Mouse (Mus musculus): Measurements from ENCODE around the gene Doc2a.

Doc2a gene

GRCm38 (mm10) chr7:126847116-126847420 lies at the start of gene Doc2a:
TSS of gene Doc2a (plus strand) at chr7:126847416.
- no peak for DNase-seq (ENCODE audit: low spot score in 2 of 2)

DNA sequence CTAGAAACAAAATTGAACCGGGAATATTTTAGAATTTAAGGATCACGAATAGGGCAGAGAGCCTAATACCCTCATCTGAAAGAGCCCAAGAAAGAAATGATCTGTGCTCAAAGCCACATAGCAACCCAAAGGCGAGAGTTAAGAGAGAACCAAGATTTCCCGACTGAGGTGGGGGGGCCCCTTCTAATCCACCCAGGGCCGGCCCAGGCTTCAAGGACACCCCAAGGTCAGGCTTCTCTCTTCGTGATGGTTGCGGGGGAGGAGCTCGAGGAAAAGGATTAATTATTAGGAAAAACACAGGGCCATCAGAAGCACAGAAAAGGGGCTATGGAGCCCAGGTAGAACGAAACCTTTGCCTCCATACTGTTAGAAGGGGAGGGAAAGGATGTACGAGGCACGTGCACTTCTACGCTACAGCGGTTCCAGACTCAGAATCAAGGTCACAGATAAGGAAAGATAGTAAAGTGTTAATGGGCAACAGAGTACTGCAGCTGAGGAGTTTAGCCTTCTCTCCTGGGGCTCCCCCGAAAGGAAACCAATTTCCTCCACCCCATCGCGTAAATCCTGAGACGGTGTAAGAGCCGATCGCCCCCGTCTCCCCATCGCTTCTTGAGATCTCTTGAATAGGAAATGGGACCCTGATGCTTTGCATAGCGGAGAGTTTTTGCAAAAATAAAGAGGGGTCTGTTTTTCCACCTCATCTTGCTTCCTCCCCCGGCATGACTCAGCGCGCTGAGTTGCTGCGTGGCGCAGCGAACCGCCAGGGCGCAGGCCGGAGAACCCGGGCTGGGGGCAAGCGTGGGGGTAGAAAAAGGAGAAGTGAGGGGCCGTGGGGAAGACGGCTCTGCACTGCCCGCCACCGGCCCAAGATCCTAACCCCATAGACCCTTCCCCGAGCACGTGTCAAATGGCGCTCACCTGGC lies 48.8 kb upstream of the Doc2a start:
- DNase-seq (ENCODE audit: low spot score in 2 of 2): no peak

GRCm38 (mm10) chr7:126799050-126799467 lies 48.2 kb upstream of the Doc2a start:
- peak; percentile 91 to 96 for DNase-seq (ENCODE audit: low spot score in 2 of 2)

GRCm38 (mm10) chr7:126799468-126800268 lies 47.5 kb upstream of the Doc2a start:
- DNase-seq (ENCODE audit: low spot score in 2 of 2): peak; percentile 60 to 71

DNA sequence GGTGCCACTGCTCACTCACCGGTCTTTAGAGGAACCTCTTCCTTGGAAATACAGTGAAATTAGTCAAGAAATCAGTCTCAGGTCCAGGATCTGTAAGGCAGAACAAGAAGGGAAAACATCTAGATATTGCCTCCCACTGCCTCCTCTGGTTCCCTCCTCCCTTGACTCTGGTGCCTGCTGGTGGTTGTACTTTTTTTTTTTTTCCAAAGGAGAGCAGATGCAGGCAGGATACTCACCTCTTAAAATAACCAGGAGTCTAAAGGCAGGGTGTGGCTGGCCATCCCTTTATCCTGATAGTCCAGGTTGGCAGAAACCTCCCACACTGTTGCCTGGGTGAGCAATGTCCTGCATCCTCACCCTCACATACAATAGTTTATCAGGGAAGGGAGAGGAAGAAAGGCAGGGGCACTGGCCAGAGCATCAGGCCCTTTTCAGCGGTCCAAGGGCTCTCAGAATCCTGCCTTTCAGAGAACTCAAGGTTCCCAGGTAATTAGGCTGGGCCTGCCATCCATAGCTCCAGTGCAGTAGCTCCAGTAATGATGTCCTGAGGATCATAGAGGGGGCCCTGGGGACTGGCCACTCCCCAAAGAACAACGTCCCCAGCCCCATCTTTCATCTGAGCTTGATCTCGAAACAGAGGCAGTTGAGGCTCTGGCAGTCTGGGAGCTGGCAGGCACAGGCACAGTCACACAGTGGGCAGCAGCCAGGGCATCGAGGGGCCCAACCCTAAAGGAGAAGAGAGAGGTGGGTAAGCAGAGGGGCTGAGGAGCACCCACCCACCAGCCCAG lies 46.8 kb upstream of the Doc2a start:
- DNase-seq (ENCODE audit: low spot score in 2 of 2): no peak

DNA sequence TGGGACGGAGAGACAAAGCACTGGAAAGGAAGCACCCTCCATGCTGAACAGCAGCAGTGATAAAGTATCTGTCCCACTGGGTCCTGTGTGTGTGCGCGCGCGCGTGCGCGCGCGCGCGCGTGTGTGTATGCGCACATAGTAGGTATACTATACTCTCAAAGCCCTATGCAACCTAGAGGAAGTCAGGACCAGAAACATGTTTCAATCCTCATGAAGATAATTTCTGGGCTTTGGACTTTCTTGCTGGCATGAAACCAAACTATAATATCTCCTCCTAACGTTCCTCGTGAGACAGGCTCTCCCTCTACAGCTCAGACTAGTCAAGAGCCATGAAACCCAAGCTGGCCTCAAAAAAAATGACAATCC lies 46.2 kb upstream of the Doc2a start:
- DNase-seq (ENCODE audit: low spot score in 2 of 2): no peak

DNA sequence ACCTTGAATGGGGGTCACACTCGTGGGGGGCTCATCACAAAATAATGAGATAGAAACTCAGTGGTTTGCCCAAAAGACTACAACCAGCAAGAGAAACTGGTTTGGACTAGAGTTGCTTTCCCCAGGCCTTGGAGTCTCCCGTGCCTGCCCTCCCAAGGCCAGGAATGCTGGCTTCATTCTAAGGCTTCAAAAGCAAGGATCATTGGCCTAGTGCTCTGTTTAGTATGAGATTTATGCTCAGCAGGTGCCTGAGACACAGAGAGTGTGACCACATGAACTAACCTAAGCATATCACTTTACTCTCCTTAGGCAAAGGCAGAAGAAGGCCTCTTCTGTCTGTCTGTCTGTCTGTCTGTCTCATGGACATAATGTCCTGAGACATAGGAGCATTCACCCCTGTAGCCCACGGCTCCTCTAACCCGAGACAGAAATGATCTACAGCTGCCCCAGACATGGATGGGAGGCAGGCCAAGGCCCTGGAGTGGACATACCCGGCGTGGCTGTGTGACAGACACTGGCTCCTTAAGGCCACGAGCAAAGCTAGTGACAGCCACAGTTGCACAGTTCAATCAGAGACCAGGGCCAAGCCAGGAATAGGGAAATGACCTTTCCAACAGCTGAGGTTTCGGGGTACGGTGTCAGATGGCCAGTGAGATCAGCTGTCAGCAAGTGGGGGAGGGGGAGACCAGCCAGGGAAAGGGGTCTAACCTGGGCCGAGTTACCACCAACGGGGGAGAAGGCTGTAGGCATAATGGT lies 44.9 kb upstream of the Doc2a start:
- no peak for DNase-seq (ENCODE audit: low spot score in 2 of 2)

- no peak for DNase-seq (ENCODE audit: low spot score in 2 of 2)
These were observed 44.0 kb upstream of the Doc2a start for GRCm38 (mm10) chr7:126803181-126803580.

DNA sequence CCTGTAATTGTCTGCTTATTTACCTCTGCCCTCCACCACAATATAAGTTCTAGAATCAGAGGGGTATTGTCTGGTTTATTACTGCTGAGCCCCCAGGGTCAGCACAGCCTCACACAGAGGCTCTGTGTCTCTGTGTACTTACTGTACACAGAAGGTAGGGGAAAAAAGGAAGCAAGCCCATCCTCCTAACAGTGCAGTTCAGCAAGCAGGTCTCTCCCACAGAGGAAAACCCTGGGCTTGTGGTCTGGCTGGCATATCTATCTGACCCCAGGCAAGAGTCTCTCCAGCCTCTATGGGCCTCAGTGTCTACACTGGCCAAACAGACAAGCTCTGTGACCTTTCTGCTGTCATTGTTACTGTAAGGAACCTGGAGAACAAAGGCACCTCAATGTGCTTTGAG lies 43.5 kb upstream of the Doc2a start:
- no peak for DNase-seq (ENCODE audit: low spot score in 2 of 2)

DNA sequence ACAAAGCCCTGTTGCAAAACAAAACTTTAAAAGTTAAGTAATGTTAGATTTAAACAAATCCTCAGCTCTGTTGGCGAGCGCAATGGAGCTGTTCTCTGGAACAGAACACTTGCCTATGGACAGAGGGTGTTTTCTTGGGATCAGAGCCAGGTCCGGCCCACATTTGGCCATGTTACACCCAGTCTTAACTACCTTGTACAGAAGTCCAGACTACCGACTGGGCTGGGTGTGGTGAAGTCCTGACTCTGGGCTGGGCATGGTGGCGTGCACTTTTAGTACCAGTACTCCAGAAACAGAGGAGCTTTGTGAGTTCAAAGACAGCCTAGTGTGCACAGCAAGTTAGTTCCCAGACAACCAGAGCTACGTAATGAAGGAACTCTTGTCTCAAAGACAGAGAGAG lies 40.3 kb upstream of the Doc2a start:
- DNase-seq (ENCODE audit: low spot score in 2 of 2): no peak

DNA sequence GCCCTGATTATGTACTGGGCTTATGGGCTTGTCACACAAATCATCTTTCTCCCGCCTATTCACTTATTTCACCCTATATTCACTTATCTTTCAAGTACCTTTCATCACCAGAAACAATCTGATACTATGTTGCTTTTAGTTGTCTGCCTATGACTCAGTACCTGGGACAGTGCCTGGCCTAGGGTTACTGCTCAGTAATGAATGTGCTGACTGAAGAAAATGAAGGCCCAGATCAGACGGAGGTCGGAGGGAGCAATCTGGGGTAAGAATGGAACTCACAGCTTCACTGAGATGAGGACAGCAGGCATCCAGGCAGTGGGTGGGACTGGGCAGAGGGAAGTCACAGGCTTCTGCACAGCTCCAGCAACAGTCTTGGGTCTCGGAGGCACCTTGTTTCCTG lies 39.8 kb upstream of the Doc2a start:
- no peak for DNase-seq (ENCODE audit: low spot score in 2 of 2)

DNA sequence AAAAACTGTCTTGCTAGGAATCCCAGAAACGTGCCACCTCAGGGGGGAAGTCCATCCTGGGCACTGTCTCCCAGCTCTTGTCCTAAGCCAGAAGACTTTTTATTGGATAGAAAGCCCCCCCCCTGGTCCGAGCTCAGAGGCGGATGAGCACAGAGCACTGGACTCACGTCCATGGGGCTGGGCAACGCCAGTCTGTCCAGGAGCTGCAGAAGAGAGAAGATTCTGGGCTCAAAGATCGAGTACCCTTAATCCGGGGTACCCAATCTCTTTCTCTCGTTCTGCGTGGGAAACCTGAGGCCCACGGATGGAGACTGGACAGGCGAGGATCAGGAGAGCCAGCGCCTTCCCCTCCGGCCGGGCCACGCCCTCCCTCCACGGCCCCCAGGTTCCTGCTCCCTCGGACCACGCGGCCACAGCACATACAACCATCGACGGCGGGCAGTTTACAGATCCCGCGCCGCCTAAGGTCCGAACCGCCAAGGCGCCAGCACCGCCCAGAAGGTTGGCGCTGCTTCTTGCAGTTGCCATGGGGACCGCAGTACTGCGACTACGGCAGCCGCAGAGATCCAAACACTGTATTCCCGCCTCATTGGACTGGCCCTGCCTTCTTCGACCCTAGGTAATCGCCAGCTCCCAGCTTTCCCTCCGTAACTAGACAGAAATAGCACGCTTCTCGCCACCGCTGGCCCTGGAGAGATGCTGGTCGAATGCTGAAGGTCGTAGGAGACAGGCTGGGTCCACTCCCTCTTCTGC lies 38.3 kb upstream of the Doc2a start:
- peak; percentile 83 for DNase-seq (ENCODE audit: low spot score in 2 of 2)

DNA sequence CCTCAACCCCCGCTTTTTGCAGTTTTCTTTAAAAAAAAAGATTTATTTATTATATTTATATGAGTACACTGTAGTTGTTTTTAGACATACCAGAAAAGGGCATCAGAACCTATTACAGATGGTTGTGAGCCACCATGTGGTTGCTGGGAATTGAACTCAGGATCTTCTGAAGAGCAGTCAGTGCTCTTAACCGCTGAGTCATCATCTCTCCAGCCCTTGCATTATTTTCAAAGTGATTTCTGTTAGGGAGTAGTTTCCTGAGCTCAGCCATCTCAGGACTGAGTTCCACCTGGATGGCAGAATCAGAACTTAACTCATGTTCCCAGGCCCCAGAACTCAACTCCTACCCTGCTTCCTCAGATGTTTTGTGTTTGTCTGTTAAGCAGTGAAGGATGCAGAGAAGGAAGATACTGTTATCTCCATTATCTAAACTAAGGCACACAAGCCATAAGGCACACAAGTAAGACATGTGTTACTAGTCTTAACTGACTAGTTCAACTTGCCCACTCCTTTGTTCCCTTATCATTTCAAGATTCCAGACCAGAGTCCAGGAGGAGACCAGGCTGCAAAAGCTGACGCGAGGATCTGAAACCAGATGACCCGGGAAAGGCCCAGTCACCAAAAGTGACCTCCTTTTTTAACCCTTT lies 37.4 kb upstream of the Doc2a start:
- no peak for DNase-seq (ENCODE audit: low spot score in 2 of 2)

GRCm38 (mm10) chr7:126815726-126816222 lies 31.4 kb upstream of the Doc2a start:
- DNase-seq (ENCODE audit: low spot score in 2 of 2): no peak

DNA sequence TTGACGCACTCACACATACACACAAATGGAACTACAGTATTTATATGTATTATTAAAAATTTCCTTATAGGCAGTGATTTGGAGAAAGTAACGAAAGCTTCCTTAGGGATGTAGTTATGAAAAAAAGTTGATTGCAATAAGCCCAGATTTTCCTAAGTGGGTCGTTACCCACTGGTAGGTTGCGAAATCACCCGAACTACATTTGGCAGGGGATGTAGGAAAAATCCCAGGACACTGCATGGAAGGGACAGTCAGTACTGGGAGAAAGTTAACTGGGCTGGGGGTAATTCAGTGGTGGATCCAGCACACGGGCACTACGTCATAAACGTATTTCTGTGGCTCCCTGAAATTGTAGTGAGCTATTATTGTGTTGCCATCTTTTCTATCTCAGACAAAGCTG lies 30.7 kb upstream of the Doc2a start:
- DNase-seq (ENCODE audit: low spot score in 2 of 2): no peak

DNA sequence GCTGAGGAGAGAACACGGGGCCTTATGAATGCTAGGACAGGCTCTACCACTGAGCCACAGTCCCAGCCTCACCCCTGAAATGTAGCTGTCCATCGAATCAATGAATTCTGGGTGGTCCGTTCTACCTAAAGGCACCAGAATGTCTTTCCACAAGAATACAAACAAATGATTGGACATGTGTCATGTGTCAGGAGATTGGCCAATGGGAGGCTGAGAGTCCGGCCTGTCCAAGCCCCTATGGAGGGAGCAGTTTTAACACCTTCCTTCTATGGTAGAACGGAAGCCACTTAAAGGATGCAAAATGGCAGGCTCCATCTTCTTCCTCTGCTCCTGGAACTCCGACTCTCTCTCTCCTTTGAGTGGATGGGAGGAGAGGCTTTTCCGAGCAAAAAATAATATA lies 29.6 kb upstream of the Doc2a start:
- DNase-seq (ENCODE audit: low spot score in 2 of 2): no peak

DNA sequence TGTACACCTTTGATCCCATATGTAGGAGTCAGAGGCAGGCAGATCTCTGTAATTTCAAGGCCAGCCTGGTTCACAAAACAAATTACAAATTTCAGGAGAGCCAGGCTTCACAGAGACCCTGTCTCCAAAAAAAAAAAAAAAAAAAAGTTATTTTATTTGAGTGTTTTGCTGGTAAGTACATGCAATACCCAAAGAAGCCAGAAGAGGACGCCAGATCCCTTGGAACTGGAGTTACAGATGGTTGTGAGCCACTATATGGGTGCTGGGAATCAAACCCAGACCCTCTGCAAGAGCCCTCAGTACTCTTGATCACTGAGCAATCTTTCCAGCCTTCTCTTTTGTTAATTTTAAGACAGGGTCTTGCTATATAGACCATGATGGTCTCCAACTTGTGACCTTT lies 28.4 kb upstream of the Doc2a start:
- DNase-seq (ENCODE audit: low spot score in 2 of 2): no peak

DNA sequence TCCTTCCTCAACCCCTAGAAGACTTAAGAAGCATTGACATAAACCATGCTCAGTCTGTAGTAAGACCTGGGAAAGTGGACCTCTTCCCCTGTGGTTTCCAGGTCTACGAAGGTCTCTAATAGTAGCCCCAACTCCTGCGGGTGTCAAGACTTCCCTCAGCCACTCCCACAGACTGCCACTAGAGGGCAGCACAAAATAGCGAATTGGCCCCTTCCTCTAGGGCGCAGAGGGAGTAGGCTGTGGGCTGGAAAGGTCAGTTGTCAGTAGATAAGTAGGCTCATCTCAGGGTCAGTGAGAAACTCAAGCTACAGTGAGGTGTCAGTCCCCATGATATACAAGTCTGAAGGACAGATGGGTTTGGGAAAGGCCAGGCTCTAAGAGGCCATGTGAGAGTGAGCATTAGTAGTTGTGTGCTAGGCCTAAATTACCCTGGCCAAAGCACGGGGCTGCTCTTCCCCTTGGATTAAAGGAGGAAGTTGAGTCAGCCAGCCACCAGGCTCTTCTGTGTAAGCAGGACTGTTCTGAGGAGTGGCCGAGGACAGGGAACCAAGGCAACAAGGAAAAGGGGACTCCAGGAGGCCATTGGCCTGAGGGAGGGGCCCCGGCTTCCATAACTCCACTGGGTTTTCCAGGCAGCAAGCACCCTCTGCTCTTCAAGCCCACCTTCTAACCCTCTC lies 25.2 kb upstream of the Doc2a start:
- peak; percentile 67 to 72 for DNase-seq (ENCODE audit: low spot score in 2 of 2)

GRCm38 (mm10) chr7:126822741-126823140 lies 24.5 kb upstream of the Doc2a start:
- DNase-seq (ENCODE audit: low spot score in 2 of 2): no peak

Data from frontal cortex, postnatal 25 days (tissue).